In the genomic region with DNA sequence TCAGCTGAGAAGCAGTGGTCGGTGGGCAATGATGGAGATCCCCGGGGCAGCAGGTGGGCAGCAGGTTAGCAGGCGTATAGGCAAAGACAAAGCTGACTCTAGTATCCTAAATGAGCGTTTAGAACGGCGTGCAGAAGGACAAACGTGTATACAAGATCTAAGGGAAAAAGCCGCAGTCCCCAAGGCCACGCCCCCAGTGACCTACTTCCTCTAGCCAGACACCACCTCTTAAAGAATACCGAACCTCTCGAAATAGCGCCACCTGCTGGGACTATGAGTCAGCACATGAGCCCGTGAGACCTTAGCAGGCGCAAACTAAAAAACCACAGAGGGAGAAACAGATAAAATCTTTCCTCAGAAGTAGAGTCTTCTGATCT, we compare ENCODE assay signal across 8 mouse cellular contexts. TPM values are rescaled to one million over a fixed set of nuclear protein-coding genes. Genes with fewer than 3 reads are reported as not detected.
DNase-seq lines count a peak whose midpoint lies in the region; ATAC-seq lines count a peak whose summit lies in the region.

No protein-coding gene starts in this region.

- H3K27ac ChIP-seq in intestine, embryonic 15.5 days = no peak overlapping the region
- H3K27ac ChIP-seq in midbrain, embryonic 10.5 days (replicated peaks) = peak overlapping the region; percentile 78

- no peaks in the 10 kb centered on the region for H3K27me3 ChIP-seq in intestine, embryonic 15.5 days (replicated peaks)
- peaks cover 32% of the 10 kb centered on the region for H3K27me3 ChIP-seq in midbrain, embryonic 10.5 days (ENCODE audit: low read depth, poor library complexity, severe bottlenecking)

- DNase-seq in adrenal gland, adult (ENCODE audit: inconsistent age in 2 of 2, low spot score in 1 of 2) = peak; percentile 91 to 97
- DNase-seq in embryo, embryonic 10.5 days (ENCODE audit: low spot score) = peak; percentile 98
- peak; percentile 80 for DNase-seq in gastrocnemius, postnatal 25 days
- DNase-seq in left cerebral cortex, postnatal 25 days (ENCODE audit: low spot score in 2 of 2) = peak; percentile 90 to 96
- DNase-seq in midbrain, embryonic 10.5 days (ENCODE audit: low spot score) = peak; percentile 87
- peak; percentile 89 for DNase-seq in right cerebral cortex, postnatal 4 days

- H3K4me3 ChIP-seq in intestine, embryonic 15.5 days (replicated peaks) = peak overlapping the region; percentile 51
- peak overlapping the region; percentile 70 for H3K4me3 ChIP-seq in midbrain, embryonic 10.5 days

- H3K36me3 ChIP-seq in intestine, embryonic 15.5 days = no peaks in the 10 kb centered on the region
- H3K36me3 ChIP-seq in midbrain, embryonic 10.5 days = no peaks in the 10 kb centered on the region

- intact Hi-C loops in left cerebral cortex, postnatal 25 days (cut with DNase I) = loop anchor here (2.0 kb wide), 1 partner anchor 36 kb away; no protein-coding TSS in a partner anchor

- peak overlapping the region; percentile 36 for H3K9ac ChIP-seq in intestine, embryonic 15.5 days

- peak; percentile 88 for ATAC-seq in intestine, embryonic 15.5 days
- no peak for ATAC-seq in erythroid progenitor cell, adult 5-6 weeks (replicated peaks; ENCODE audit: low FRiP score, poor library complexity, severe bottlenecking)

- peak overlapping the region; percentile 96 for H3K4me2 ChIP-seq in intestine, embryonic 15.5 days (replicated peaks)

- H3K9me3 ChIP-seq in intestine, embryonic 15.5 days = no peaks in the 10 kb centered on the region
- no peaks in the 10 kb centered on the region for H3K9me3 ChIP-seq in midbrain, embryonic 10.5 days (replicated peaks)

- under 1% methylated on average over 14 of the region's 14 CpGs for WGBS in intestine, embryonic 15.5 days
- 0% methylated on average over 14 of the region's 14 CpGs for WGBS in midbrain, embryonic 10.5 days

- peaks cover 7% of the 10 kb centered on the region; the same call in 1 of the 2 replicates for H3K4me1 ChIP-seq in intestine, embryonic 15.5 days (replicated peaks)
- H3K4me1 ChIP-seq in midbrain, embryonic 10.5 days = peaks cover 23% of the 10 kb centered on the region

RNA-seq across cellular contexts. Expression of a gene that starts 0.9 kb away (rescaled TPM):
- under 1 TPM in 1 of 2 experiments, not detected in 1; 0.18 TPM for total RNA-seq in gastrocnemius, postnatal 25 days (2021)
- 0.13 and 0.31 TPM in 2 replicates for polyA plus RNA-seq in intestine, embryonic 15.5 days (2015; fragmentation: Nextera tagmentation; extraction: Ambion mirVana)
- 1 to 10 TPM; 3.1 to 3.3 TPM for total RNA-seq in left cerebral cortex, postnatal 25 days (2021)
- polyA plus RNA-seq in midbrain, embryonic 10.5 days (2016; fragmentation: Nextera tagmentation; extraction: Ambion mirVana) = 0.27 and 0.30 TPM in 2 replicates
- not detected in 2 replicates for total RNA-seq in erythroid progenitor cell, adult 5-6 weeks (2015; ENCODE audit: low replicate concordance)
- not detected in 2 replicates for total RNA-seq in erythroid progenitor cell, adult 5-6 weeks (2017; ENCODE audit: low replicate concordance)
